Mouse (Mus musculus) heart, postnatal 14 days (tissue): ENCODE measurements around the gene Rpl14. TPM values are rescaled to one million over a fixed set of nuclear protein-coding genes. Genes with fewer than 3 reads are reported as not detected.
"Not testable (repeated sequence)": the region's sequence is repeated elsewhere in the genome, so short reads cannot be mapped to it uniquely, and the experiment has no call there.

Experiments used
- DNase-seq, 2 experiments: peaks; one replicate each; pipeline ENCODE4 v3.0.0; 2021 to 2022
- intact Hi-C: fragments of 180-260 bp; cut with DNase I; formaldehyde crosslinking; loops from one replicate; pipeline ENCODE4 v1.15.1; 2025
- long read RNA-seq, 2 experiments: library from polyadenylated mRNA; stranded (forward); transcript quantifications; one replicate each; pipeline ENCODE4 v2.0.0; 2021
- total RNA-seq, 2 experiments: library from RNA; stranded (reverse); gene quantifications; 2 replicates each; pipeline ENCODE4 v1.2.3; 2021

Gene Rpl14
- total RNA-seq: 100 to 1,000 TPM; 270 to 309 TPM
- long read RNA-seq, experiment 1, transcript Rpl14-201 (6 exons, 1,009 nt): major isoform, 174 of 186 reads
- long read RNA-seq, experiment 1, partial matches to known transcripts: 4 of 186 reads
- long read RNA-seq, experiment 1, other reads (novel, unspliced or antisense): 4 of 186 reads
- long read RNA-seq, experiment 2, transcript Rpl14-201 (6 exons, 1,009 nt): major isoform, 152 of 155 reads
- long read RNA-seq, experiment 2, partial matches to known transcripts: 1 of 155 reads
- long read RNA-seq, experiment 2, other reads (novel, unspliced or antisense): 0 of 155 reads

GRCm38 (mm10) chr9:120570741-120571592, at the start of gene Rpl14:
Rpl14 (plus strand) TSS chr9:120571444.
- DNase-seq: peak; percentile 98 to 99
- intact Hi-C loops: loop anchor here (10.0 kb wide), 1 partner anchor 804 kb away; no protein-coding TSS in a partner anchor

- intact Hi-C loops: no loop called here
- no peak for DNase-seq
Measured at GRCm38 (mm10) chr9:120527270-120527669, 44.0 kb upstream of the Rpl14 start.

- DNase-seq: no peak
- intact Hi-C loops: no loop called here
Measured at GRCm38 (mm10) chr9:120527919-120528318, 43.3 kb upstream of the Rpl14 start.

GRCm38 (mm10) chr9:120528815-120529510, 42.3 kb upstream of the Rpl14 start:
- intact Hi-C loops: no loop called here
- no peak for DNase-seq

GRCm38 (mm10) chr9:120530471-120530870, 40.8 kb upstream of the Rpl14 start:
- intact Hi-C loops: no loop called here
- DNase-seq: no peak

- no peak for DNase-seq
- intact Hi-C loops: no loop called here
Measured at GRCm38 (mm10) chr9:120532062-120532461, 39.2 kb upstream of the Rpl14 start.

GRCm38 (mm10) chr9:120532691-120533090, 38.6 kb upstream of the Rpl14 start:
- no peak for DNase-seq
- intact Hi-C loops: no loop called here

GRCm38 (mm10) chr9:120533446-120533950, 37.7 kb upstream of the Rpl14 start:
- DNase-seq, intact Hi-C loops: not testable (repeated sequence)

GRCm38 (mm10) chr9:120539662-120540251, 31.5 kb upstream of the Rpl14 start, which contains the start of gene Entpd3:
Entpd3 (plus strand) TSS chr9:120539818.
- peak in 1 of 2 experiments; percentile 8 for DNase-seq
- intact Hi-C loops: no loop called here

GRCm38 (mm10) chr9:120541411-120541810, 29.8 kb upstream of the Rpl14 start:
- intact Hi-C loops: no loop called here
- DNase-seq: no peak

GRCm38 (mm10) chr9:120542241-120542640, 29.0 kb upstream of the Rpl14 start:
- intact Hi-C loops: no loop called here
- no peak for DNase-seq

- intact Hi-C loops: no loop called here
- DNase-seq: no peak
Measured at GRCm38 (mm10) chr9:120545994-120546393, 25.2 kb upstream of the Rpl14 start.

- no peak for DNase-seq
- intact Hi-C loops: no loop called here
Measured at GRCm38 (mm10) chr9:120546482-120546881, 24.8 kb upstream of the Rpl14 start.

GRCm38 (mm10) chr9:120547026-120547668, 24.1 kb upstream of the Rpl14 start:
- DNase-seq: no peak
- intact Hi-C loops: no loop called here

- intact Hi-C loops: no loop called here
Measured at GRCm38 (mm10) chr9:120550778-120551177, 20.5 kb upstream of the Rpl14 start.

GRCm38 (mm10) chr9:120563590-120563989, 7.7 kb upstream of the Rpl14 start:
- no peak for DNase-seq
- intact Hi-C loops: no loop called here

More at GRCm38 (mm10) chr9:120550778-120551177, 20.5 kb upstream of the Rpl14 start:
- DNase-seq: no peak

- intact Hi-C loops: no loop called here
- no peak for DNase-seq
Measured at GRCm38 (mm10) chr9:120564247-120564646, 7.0 kb upstream of the Rpl14 start.

- intact Hi-C loops: loop anchor here (5.0 kb wide), 1 partner anchor 134 kb away; no protein-coding TSS in a partner anchor
- no peak for DNase-seq
Measured at GRCm38 (mm10) chr9:120566384-120566783, 4.9 kb upstream of the Rpl14 start.

- no peak for DNase-seq
- intact Hi-C loops: loop anchor here (5.0 kb wide), 1 partner anchor 137 kb away; no protein-coding TSS in a partner anchor
Measured at GRCm38 (mm10) chr9:120568917-120569316, 2.3 kb upstream of the Rpl14 start.
